Mouse (Mus musculus): ENCODE measurements at regions not wholly inside any gene's neighbourhood (a gene's known extent, or its start where the extent isn't known, plus 50 kb on each side); places are given as distances from the start of the nearest gene placed in this dataset.
"Not testable (repeated sequence)": the region's sequence is repeated elsewhere in the genome, so short reads cannot be mapped to it uniquely, and the experiment has no call there.

- DNase-seq (ENCODE audit: low read depth, low spot score) = no peak
Measured at GRCm38 (mm10) chr8:37237306-37237705, 243.9 kb downstream of the AI429214 start.

GRCm38 (mm10) chr8:37239354-37239753, 245.9 kb downstream of the AI429214 start:
- no peak for DNase-seq (ENCODE audit: low read depth, low spot score)

GRCm38 (mm10) chr8:37251234-37251633, 257.8 kb downstream of the AI429214 start:
- DNase-seq (ENCODE audit: low read depth, low spot score) = not testable (repeated sequence)

- DNase-seq (ENCODE audit: low read depth, low spot score) = no peak
Measured at GRCm38 (mm10) chr8:37291069-37291850, 297.9 kb downstream of the AI429214 start.
